Mouse (Mus musculus) MEL (cell line): ENCODE measurements around the gene Gm9376. TPM values are rescaled to one million over a fixed set of nuclear protein-coding genes. Genes with fewer than 3 reads are reported as not detected.

ENCODE experiments used
- DNase-seq: peaks from one replicate; pipeline ENCODE4 v3.0.0; 2011; ENCODE audit warnings: low read depth, low spot score
- H3K27ac ChIP-seq: 2 replicates; pipeline ENCODE4 v1.5.1; 2012; ENCODE audit warnings: low read depth, mild to moderate bottlenecking, control low read depth, low read length, moderate library complexity; ENCODE audit not compliant: control insufficient read depth
- H3K27me3 ChIP-seq, 2 experiments: fragments of 150-350 bp in 1 of 2; sonication (generic) in 1 of 2; 2 replicates each; pipeline ENCODE4 v1.6.1; 2012; ENCODE audit warnings: low read length in 2 of 2, mild to moderate bottlenecking in 2 of 2, improper control_type of control experiment in 1 of 2, moderate library complexity in 1 of 2; ENCODE audit not compliant: insufficient read depth in 2 of 2, control insufficient read depth in 1 of 2
- H3K36me3 ChIP-seq, 2 experiments: 2 replicates each; pipeline ENCODE4 v1.6.1; 2012 to 2014; ENCODE audit warnings: low read length in 2 of 2, improper control_type of control experiment in 1 of 2, inconsistent platforms in 1 of 2, mild to moderate bottlenecking in 1 of 2; ENCODE audit not compliant: insufficient read depth in 2 of 2, control insufficient read depth in 1 of 2
- H3K4me1 ChIP-seq, 2 experiments: fragments of 150-350 bp in 1 of 2; sonication (generic) in 1 of 2; 2 replicates each; pipeline ENCODE4 v1.6.1; 2012; ENCODE audit warnings: low read length in 2 of 2, improper control_type of control experiment in 1 of 2, mild to moderate bottlenecking in 1 of 2; ENCODE audit not compliant: insufficient read depth in 2 of 2, control insufficient read depth in 1 of 2
- H3K4me3 ChIP-seq, 2 experiments: fragments of 150-350 bp in 1 of 2; sonication (generic) in 1 of 2; 2 replicates each; pipeline ENCODE4 v1.5.1; 2012; ENCODE audit warnings: low read depth in 2 of 2, low read length in 2 of 2, mild to moderate bottlenecking in 2 of 2, moderate library complexity in 2 of 2, control low read depth in 1 of 2, improper control_type of control experiment in 1 of 2; ENCODE audit not compliant: control insufficient read depth in 1 of 2, insufficient read depth in 1 of 2
- H3K79me2 ChIP-seq: 2 replicates; pipeline ENCODE4 v1.6.1; 2012; ENCODE audit warnings: mild to moderate bottlenecking, low read length, moderate library complexity; ENCODE audit not compliant: control insufficient read depth, poor library complexity, insufficient read depth
- H3K9ac ChIP-seq: 2 replicates; pipeline ENCODE4 v1.6.1; 2012; ENCODE audit warnings: low read depth, mild to moderate bottlenecking, control low read depth, low read length, moderate library complexity; ENCODE audit not compliant: control insufficient read depth, poor library complexity, severe bottlenecking
- H3K9me3 ChIP-seq: fragments of 150-350 bp; sonication (generic); replicated peaks from 2 replicates; pipeline ENCODE4 v1.6.1; 2012; ENCODE audit warnings: mild to moderate bottlenecking, low read length, improper control_type of control experiment, moderate library complexity; ENCODE audit not compliant: insufficient read depth
- BHLHE40 ChIP-seq: IDR thresholded peaks from 2 replicates; pipeline ENCODE4 v1.6.1; 2012; ENCODE audit warnings: low read depth, mild to moderate bottlenecking, inconsistent platforms, low read length, improper control_type of control experiment, borderline replicate concordance
- CHD1 ChIP-seq: IDR thresholded peaks from 2 replicates; pipeline ENCODE4 v1.6.1; 2012; ENCODE audit warnings: low read depth, mild to moderate bottlenecking, inconsistent platforms, low read length, improper control_type of control experiment
- ETS1 ChIP-seq: IDR thresholded peaks from 2 replicates; pipeline ENCODE4 v1.6.1; 2012; ENCODE audit warnings: low read depth, mild to moderate bottlenecking, inconsistent platforms, low read length, improper control_type of control experiment, moderate library complexity
- GABPA ChIP-seq: IDR thresholded peaks from 2 replicates; pipeline ENCODE4 v1.6.1; 2012; ENCODE audit warnings: low read depth, mild to moderate bottlenecking, inconsistent platforms, low read length, improper control_type of control experiment, moderate library complexity
- GATA1 ChIP-seq: IDR thresholded peaks from 2 replicates; pipeline ENCODE4 v1.6.1; 2011; ENCODE audit warnings: low read depth, low read length, improper control_type of control experiment
- JUND ChIP-seq: IDR thresholded peaks from 2 replicates; pipeline ENCODE4 v1.6.1; 2011; ENCODE audit warnings: low read depth, mild to moderate bottlenecking, improper control_type of control experiment, low read length
- KAT2A ChIP-seq: conservative IDR thresholded peaks from 2 replicates; pipeline ENCODE4 v1.6.1; 2012; ENCODE audit warnings: low read depth, low read length, improper control_type of control experiment, inconsistent platforms
- MEF2A ChIP-seq: IDR thresholded peaks from 2 replicates; pipeline ENCODE4 v1.6.1; 2014; ENCODE audit warnings: low read depth, mild to moderate bottlenecking, inconsistent platforms, low read length, improper control_type of control experiment; ENCODE audit not compliant: poor library complexity, insufficient replicate concordance, severe bottlenecking; ENCODE audit errors: extremely low read depth
- MXI1 ChIP-seq: IDR thresholded peaks from 2 replicates; pipeline ENCODE4 v1.6.1; 2011; ENCODE audit warnings: mild to moderate bottlenecking, low read depth, low read length, improper control_type of control experiment
- NRF1 ChIP-seq: IDR thresholded peaks from 2 replicates; pipeline ENCODE4 v1.6.1; 2014; ENCODE audit warnings: low read depth, mild to moderate bottlenecking, inconsistent platforms, low read length, improper control_type of control experiment, moderate library complexity; ENCODE audit not compliant: poor library complexity, insufficient read depth, severe bottlenecking
- POLR2A ChIP-seq, 2 experiments: IDR thresholded peaks; 2 replicates each; pipeline ENCODE4 v1.6.1; 2011 to 2012; ENCODE audit warnings: low read length in 2 of 2, mild to moderate bottlenecking in 2 of 2, control low read depth in 1 of 2, improper control_type of control experiment in 1 of 2, low read depth in 1 of 2, moderate library complexity in 1 of 2; ENCODE audit not compliant: control insufficient read depth in 1 of 2, insufficient read depth in 1 of 2, poor library complexity in 1 of 2
- POLR2AphosphoS5 ChIP-seq: IDR thresholded peaks from 2 replicates; pipeline ENCODE4 v1.6.1; 2012; ENCODE audit warnings: low read depth, borderline replicate concordance, mild to moderate bottlenecking, inconsistent platforms, low read length, moderate library complexity, mixed read lengths
- RAD21 ChIP-seq: IDR thresholded peaks from 2 replicates; pipeline ENCODE4 v1.6.1; 2011; ENCODE audit warnings: mild to moderate bottlenecking, low read depth, low read length, improper control_type of control experiment
- RCOR1 ChIP-seq: IDR thresholded peaks from 2 replicates; pipeline ENCODE4 v1.6.1; 2012; ENCODE audit warnings: low read depth, mild to moderate bottlenecking, inconsistent platforms, low read length, improper control_type of control experiment
- SIN3A ChIP-seq: IDR thresholded peaks from 2 replicates; pipeline ENCODE4 v1.6.1; 2012; ENCODE audit warnings: low read length, improper control_type of control experiment, inconsistent platforms
- TAL1 ChIP-seq: IDR thresholded peaks from 2 replicates; pipeline ENCODE4 v1.6.1; 2012; ENCODE audit warnings: mild to moderate bottlenecking, inconsistent platforms, low read length, moderate library complexity, mixed read lengths
- TCF12 ChIP-seq: IDR thresholded peaks from 2 replicates; pipeline ENCODE4 v1.6.1; 2014; ENCODE audit warnings: low read depth, mild to moderate bottlenecking, inconsistent platforms, low read length, improper control_type of control experiment, moderate library complexity
- USF2 ChIP-seq, 2 experiments: IDR thresholded peaks; 2 replicates each; pipeline ENCODE4 v1.6.1; 2011 to 2012; ENCODE audit warnings: improper control_type of control experiment in 2 of 2, low read length in 2 of 2, borderline replicate concordance in 1 of 2, inconsistent platforms in 1 of 2, low read depth in 1 of 2, mild to moderate bottlenecking in 1 of 2; ENCODE audit not compliant: insufficient read depth in 1 of 2
- ZC3H11A ChIP-seq: IDR thresholded peaks from 2 replicates; pipeline ENCODE4 v1.6.1; 2012; ENCODE audit warnings: low read depth, mild to moderate bottlenecking, inconsistent platforms, low read length, improper control_type of control experiment
- ZMIZ1 ChIP-seq: IDR thresholded peaks from 2 replicates; pipeline ENCODE4 v1.6.1; 2012; ENCODE audit warnings: low read depth, mild to moderate bottlenecking, inconsistent platforms, low read length, improper control_type of control experiment, moderate library complexity
- ZNF384 ChIP-seq: IDR thresholded peaks from 2 replicates; pipeline ENCODE4 v1.6.1; 2012; ENCODE audit warnings: low read depth, mild to moderate bottlenecking, inconsistent platforms, low read length, improper control_type of control experiment
- polyA plus RNA-seq, 2 experiments: library from polyadenylated mRNA; stranded (reverse) in 1 of 2; unstranded in 1 of 2; fragments of >175 nt in 1 of 2; fragments of >200 nt in 1 of 2; gene quantifications; 2 replicates each; pipeline versions ENCODE4 v1.2.1 to v1.2.4; 2012; ENCODE audit warnings: low replicate concordance in 2 of 2, low read depth in 1 of 2; ENCODE audit not compliant: insufficient read length in 2 of 2, insufficient read depth in 1 of 2, missing spikeins in 1 of 2
- total RNA-seq: library from RNA; depleted of rRNA; stranded (reverse); fragments of 300-350 nt; gene quantifications from 2 replicates; pipeline ENCODE4 v1.2.3, GENCODE M21; 2012

The Gm9376 gene
- total and polyA plus RNA-seq, 3 experiments, result not detected

GRCm38 (mm10) chr14:118282272-118282671, 15.5 kb downstream of the Gm9376 start:
- H3K9ac ChIP-seq, result no peak overlapping the region
- no peak overlapping the region for H3K27ac ChIP-seq
- H3K9me3 ChIP-seq, result no peaks in the 10 kb centered on the region
- H3K4me1 ChIP-seq, result no peaks in the 10 kb centered on the region
- H3K79me2 ChIP-seq, result no peaks in the 10 kb centered on the region
- no peak for DNase-seq
- no peaks in the 10 kb centered on the region for H3K27me3 ChIP-seq
- TF ChIP-seq CHD1, result no peak
- TF ChIP-seq ZMIZ1, result no peak
- no peak for TF ChIP-seq BHLHE40
- TF ChIP-seq JUND, result no peak
- TF ChIP-seq POLR2A (IDR thresholded peaks at IDR 0.05; ENCODE audit: control insufficient read depth in 1 of 2, insufficient read depth in 1 of 2, low read depth in 1 of 2, low read length in 2 of 2, poor library complexity in 1 of 2), result no peak
- no peak for TF ChIP-seq ETS1
- TF ChIP-seq MXI1, result no peak
- no peak for TF ChIP-seq RCOR1
- TF ChIP-seq NRF1, result no peak
- no peak for TF ChIP-seq GATA1
- no peak for TF ChIP-seq ZC3H11A
- no peak for TF ChIP-seq TAL1
- TF ChIP-seq MEF2A, result no peak
- no peak for TF ChIP-seq KAT2A
- TF ChIP-seq GABPA, result no peak
- no peak for TF ChIP-seq TCF12
- no peak for TF ChIP-seq USF2 (IDR thresholded peaks at IDR 0.05; ENCODE audit: borderline replicate concordance in 1 of 2, insufficient read depth in 1 of 2, low read depth in 1 of 2, low read length in 2 of 2)
- no peak for TF ChIP-seq SIN3A
- TF ChIP-seq POLR2AphosphoS5, result no peak
- H3K4me3 ChIP-seq, result no peak overlapping the region
- H3K36me3 ChIP-seq, result no peaks in the 10 kb centered on the region

- H3K79me2 ChIP-seq, result no peaks in the 10 kb centered on the region
Measured at GRCm38 (mm10) chr14:118282917-118283316, 16.2 kb downstream of the Gm9376 start.

More at GRCm38 (mm10) chr14:118282917-118283316, 16.2 kb downstream of the Gm9376 start:
- H3K36me3 ChIP-seq, result no peaks in the 10 kb centered on the region
- H3K27ac ChIP-seq, result no peak overlapping the region
- no peak for TF ChIP-seq ZNF384
- TF ChIP-seq TCF12, result no peak
- no peak for TF ChIP-seq RAD21
- TF ChIP-seq, all 39 proteins: peak for 0
- Histone ChIP-seq H3K4me1 (no peaks in the 10 kb centered on the region), H3K9me3 (no peaks in the 10 kb centered on the region), H3K9ac (no peak overlapping the region), H3K4me3 (no peak overlapping the region), H3K27me3 (no peaks in the 10 kb centered on the region)
- no peak for DNase-seq
